Mouse (Mus musculus): ENCODE data around the gene Tmem242.

DNA sequence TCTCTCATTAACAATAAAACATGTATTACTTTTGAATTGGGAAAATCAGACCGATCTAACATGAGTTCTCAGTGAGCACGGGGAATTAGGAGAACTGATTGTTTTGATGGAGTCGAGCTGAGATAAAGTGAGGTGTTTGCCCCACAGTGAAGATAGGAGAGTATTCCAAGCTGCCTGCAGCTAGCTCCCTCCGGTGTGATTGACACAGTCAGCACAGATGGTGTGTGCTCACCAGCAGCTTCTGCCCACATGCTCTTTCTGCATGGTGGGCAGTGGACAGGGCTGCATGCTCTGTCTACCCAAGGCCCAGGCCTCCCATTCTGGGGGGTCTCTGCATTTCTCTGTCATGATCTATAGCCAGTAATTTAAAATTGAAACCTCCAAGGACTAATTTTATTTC lies 13.6 kb upstream of the Tmem242 start:
- TF ChIP-seq CTCF (IDR thresholded peaks at IDR 0.05; ENCODE audit: borderline replicate concordance, extremely low read depth, insufficient read depth, insufficient read length) (no peak), POLR2A (IDR thresholded peaks at IDR 0.05; ENCODE audit: borderline replicate concordance, extremely low read depth, insufficient read depth, insufficient read length, poor library complexity, severe bottlenecking) (no peak)
